Mouse (Mus musculus) ES-E14 (cell line): ENCODE measurements around the gene Marf1. TPM values are rescaled to one million over a fixed set of nuclear protein-coding genes. Genes with fewer than 3 reads are reported as not detected.
"Not testable (repeated sequence)": the region's sequence is repeated elsewhere in the genome, so short reads cannot be mapped to it uniquely, and the experiment has no call there.

Source experiments
- DNase-seq: peaks from one replicate; pipeline ENCODE4 v3.0.0-alpha.2; 2013; ENCODE audit warnings: low read depth, low spot score
- H3K27ac ChIP-seq: 2 replicates; pipeline ENCODE4 v1.5.1; 2012; ENCODE audit warnings: low read depth, mild to moderate bottlenecking, low read length, moderate library complexity, mixed read lengths; ENCODE audit not compliant: poor library complexity, insufficient read depth, severe bottlenecking
- H3K36me3 ChIP-seq: 2 replicates; pipeline ENCODE4 v1.6.1; 2012; ENCODE audit warnings: mild to moderate bottlenecking, low read length, moderate library complexity, mixed read lengths; ENCODE audit not compliant: control insufficient read depth, poor library complexity, insufficient read depth, severe bottlenecking
- H3K4me1 ChIP-seq, 2 experiments: fragments of 150-350 bp in 1 of 2; sonication (generic) in 1 of 2; 2 replicates each; pipeline ENCODE4 v1.6.1; 2012; ENCODE audit warnings: low read length in 2 of 2, mild to moderate bottlenecking in 1 of 2, mixed read lengths in 1 of 2; ENCODE audit not compliant: control insufficient read depth in 2 of 2, insufficient read depth in 2 of 2, poor library complexity in 1 of 2
- H3K4me3 ChIP-seq, 2 experiments: fragments of 150-350 bp in 1 of 2; sonication (generic) in 1 of 2; 2 replicates each; pipeline ENCODE4 v1.5.1; 2012; ENCODE audit warnings: low read length in 2 of 2, low read depth in 1 of 2, mild to moderate bottlenecking in 1 of 2, mixed read lengths in 1 of 2; ENCODE audit not compliant: insufficient read depth in 1 of 2, poor library complexity in 1 of 2, severe bottlenecking in 1 of 2
- H3K9ac ChIP-seq: 2 replicates; pipeline ENCODE4 v1.6.1; 2012; ENCODE audit warnings: low read depth, mild to moderate bottlenecking, low read length, mixed read lengths; ENCODE audit not compliant: poor library complexity, insufficient read depth, severe bottlenecking
- H3K9me3 ChIP-seq: fragments of 150-350 bp; sonication (generic); 2 replicates; pipeline ENCODE4 v1.6.1; 2012; ENCODE audit warnings: low read depth, mild to moderate bottlenecking, low read length; ENCODE audit not compliant: control insufficient read depth, insufficient read depth
- CHD2 ChIP-seq: IDR thresholded peaks from 2 replicates; pipeline ENCODE4 v1.6.1; 2014; ENCODE audit warnings: mild to moderate bottlenecking, low read depth, low read length, inconsistent platforms
- HCFC1 ChIP-seq: IDR thresholded peaks from 2 replicates; pipeline ENCODE4 v1.6.1; 2012; ENCODE audit warnings: low read length, inconsistent platforms, borderline replicate concordance; ENCODE audit not compliant: insufficient read depth
- MAFK ChIP-seq: IDR thresholded peaks from 2 replicates; pipeline ENCODE4 v1.6.1; 2014; ENCODE audit warnings: mild to moderate bottlenecking, low read depth, low read length, inconsistent platforms; ENCODE audit not compliant: insufficient read depth
- ZC3H11A ChIP-seq: IDR thresholded peaks from 2 replicates; pipeline ENCODE4 v1.6.1; 2012; ENCODE audit warnings: low read depth, mild to moderate bottlenecking, inconsistent platforms, low read length, borderline replicate concordance
- ZNF384 ChIP-seq: IDR thresholded peaks from 2 replicates; pipeline ENCODE4 v1.6.1; 2012; ENCODE audit warnings: low read depth, low read length, inconsistent platforms
- in situ Hi-C, 2 experiments: fragments of 600-800 bp; cut with MboI; formaldehyde crosslinking; loops; one replicate each; pipeline ENCODE4 v1.15.1; 2025; ENCODE audit warnings: low sequenced_read_pairs in 2 of 2, inconsistent platforms in 1 of 2; ENCODE audit not compliant: unreplicated experiment in 2 of 2
- total RNA-seq: library from RNA; depleted of rRNA; stranded (reverse); fragments of 300-350 nt; gene quantifications from 2 replicates; pipeline ENCODE4 v1.2.3, GENCODE M21; 2012

The Marf1 gene
- total RNA-seq, 1 experiment, result 24.1 TPM

GRCm38 (mm10) chr16:14158936-14159745, 4.0 kb downstream of the Marf1 start:
- TF ChIP-seq HCFC1, result 0 out of 2 replicates have a peak, but pooled peaks have one; percentile 29
- TF ChIP-seq ZC3H11A, result no peak
- in situ Hi-C loops, result no loop called here
- DNase-seq, result peak; percentile 100

DNA sequence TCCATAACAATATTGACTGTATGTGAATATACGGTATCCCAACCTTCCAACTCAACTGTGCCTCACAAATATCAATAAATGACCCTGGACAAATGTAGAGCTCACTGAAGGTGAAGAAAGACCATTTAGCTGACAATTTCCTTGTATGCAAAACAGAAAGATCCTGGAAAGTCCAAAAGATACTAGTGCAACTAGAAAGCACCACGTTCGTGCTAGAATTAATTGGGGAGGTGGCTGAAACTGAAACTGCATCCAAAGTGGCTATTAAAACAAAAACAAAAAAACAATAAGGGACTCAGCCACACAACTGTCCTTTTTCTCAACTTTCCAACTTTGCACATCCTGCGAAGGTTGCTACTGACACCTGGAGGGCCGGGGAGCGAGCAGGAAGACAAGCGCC, 4.6 kb downstream of the Marf1 start:
- H3K27ac ChIP-seq, result peak overlapping the region; percentile 83
- H3K9me3 ChIP-seq, result no peaks in the 10 kb centered on the region
- H3K4me3 ChIP-seq, result peak overlapping the region; percentile 98 to 100
- no peak for DNase-seq
- 0 out of 4 replicates have a peak, but pooled peaks cover 0 to 4% of the 10 kb centered on the region in 2 experiments for H3K4me1 ChIP-seq
- no peak for TF ChIP-seq CHD2
- TF ChIP-seq ZC3H11A, result no peak
- TF ChIP-seq HCFC1, result no peak
- TF ChIP-seq ZNF384, result no peak
- no peak for TF ChIP-seq MAFK
- in situ Hi-C loops, result no loop called here
- peaks cover 2% of the 10 kb centered on the region; the same call in 1 of the 2 replicates for H3K36me3 ChIP-seq
- H3K9ac ChIP-seq, result peak overlapping the region; percentile 98

More at GRCm38 (mm10) chr16:14158936-14159745, 4.0 kb downstream of the Marf1 start:
- Histone ChIP-seq H3K4me1 (peaks cover 0 to 5% of the 10 kb centered on the region in 2 experiments; a peak in 2 of 4 replicates), H3K9ac (peak overlapping the region; percentile 98), H3K4me3 (peak overlapping the region; percentile 98 to 100), H3K27ac (peak overlapping the region; percentile 95), H3K9me3 (no peaks in the 10 kb centered on the region), H3K36me3 (no peaks in the 10 kb centered on the region)

GRCm38 (mm10) chr16:14156312-14156711, 6.8 kb downstream of the Marf1 start:
- Histone ChIP-seq H3K36me3 (peaks cover 7% of the 10 kb centered on the region), H3K9me3 (no peaks in the 10 kb centered on the region), H3K27ac (no peak overlapping the region), H3K4me3 (no peak overlapping the region), H3K4me1 (0 out of 4 replicates have a peak, but pooled peaks cover 0 to 3% of the 10 kb centered on the region in 2 experiments), H3K9ac (no peak overlapping the region)
- no peak for DNase-seq
- TF ChIP-seq ZC3H11A, result no peak
- TF ChIP-seq CHD2, result no peak
- in situ Hi-C loops, result no loop called here

DNA sequence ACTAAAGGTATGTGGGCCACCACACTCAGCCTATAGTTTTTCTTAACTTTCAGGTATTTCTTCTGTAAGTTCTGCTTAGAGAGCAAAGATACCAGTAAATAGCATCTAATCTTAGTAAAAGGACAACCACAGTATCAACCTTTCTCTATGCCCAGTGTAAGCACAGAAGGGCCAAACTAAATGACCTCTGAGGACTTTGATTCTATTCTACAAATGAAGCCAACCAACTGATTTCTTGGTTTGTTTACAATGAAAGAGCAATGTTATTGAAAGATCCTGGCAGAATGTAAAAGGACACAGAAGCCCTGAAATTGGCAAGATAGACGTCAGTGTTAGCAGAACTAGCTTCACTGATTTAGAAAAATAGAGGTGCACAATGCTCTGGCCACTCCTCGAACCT, 7.5 kb downstream of the Marf1 start:
- H3K27ac ChIP-seq, DNase-seq, H3K9ac ChIP-seq, H3K4me3 ChIP-seq, in situ Hi-C loops, H3K4me1 ChIP-seq, H3K9me3 ChIP-seq, H3K36me3 ChIP-seq: not testable (repeated sequence)

- in situ Hi-C loops, result no loop called here
- no peak overlapping the region for H3K9ac ChIP-seq
- no peaks in the 10 kb centered on the region for H3K4me1 ChIP-seq
- no peak overlapping the region for H3K4me3 ChIP-seq
- no peaks in the 10 kb centered on the region for H3K9me3 ChIP-seq
- no peak for TF ChIP-seq MAFK
- no peak for TF ChIP-seq HCFC1
- no peak for TF ChIP-seq ZNF384
- TF ChIP-seq CHD2, result no peak
- TF ChIP-seq ZC3H11A, result no peak
- peaks cover 14% of the 10 kb centered on the region for H3K36me3 ChIP-seq
- no peak overlapping the region for H3K27ac ChIP-seq
- no peak for DNase-seq
Measured at GRCm38 (mm10) chr16:14151718-14152117, 11.4 kb downstream of the Marf1 start.
